Mouse (Mus musculus): ENCODE results near the gene Fat2. TPM values are rescaled to one million over a fixed set of nuclear protein-coding genes. Genes with fewer than 3 reads are reported as not detected.

The Fat2 gene
- total and polyA plus RNA-seq, 2 experiments from 2014 or later: 0.04 to 4.2 TPM

DNA sequence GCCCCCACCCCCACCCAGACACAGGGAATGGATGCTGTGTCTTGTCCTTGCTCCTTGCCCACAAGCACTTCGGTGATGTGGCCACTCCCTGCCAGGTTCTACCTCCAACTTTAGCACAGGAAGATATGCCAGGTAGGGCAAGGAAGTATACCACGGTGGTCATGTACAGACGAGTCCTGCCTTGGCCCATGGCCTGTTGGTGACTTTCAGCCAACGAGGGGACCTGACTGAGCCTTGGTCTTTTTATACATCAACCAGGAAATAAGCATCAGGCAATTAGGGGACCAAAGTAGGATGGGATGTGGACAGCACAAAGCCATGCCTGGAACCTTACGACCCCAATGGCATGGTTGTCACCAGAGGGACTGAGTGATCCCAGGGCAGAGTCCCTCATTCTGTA, 9.3 kb downstream of the Fat2 start:
- Histone ChIP-seq H3K27me3 (ENCODE audit: insufficient read depth, low read length) (no peaks in the 10 kb centered on the region), H3K4me2 (ENCODE audit: low read depth, low read length, poor library complexity, severe bottlenecking) (no peak overlapping the region), H3K27ac (ENCODE audit: low read depth, low read length) (no peak overlapping the region), H3K4me1 (ENCODE audit: insufficient read depth, low read length) (no peaks in the 10 kb centered on the region), H3K9ac (replicated peaks; ENCODE audit: low read length, poor library complexity, severe bottlenecking) (no peak overlapping the region), H3K36me3 (ENCODE audit: insufficient read depth, low read length) (no peaks in the 10 kb centered on the region), H3K9me3 (ENCODE audit: low read length) (no peaks in the 10 kb centered on the region), H3K4me3 (ENCODE audit: low read depth, low read length) (no peak overlapping the region)
- ATAC-seq (ENCODE audit: low FRiP score) (no peak), DNase-seq (ENCODE audit: low spot score) (no peak)
- no peak for TF ChIP-seq CTCF (IDR thresholded peaks at IDR 0.05)
- WGBS: 84% methylated on average over 5 of the region's 5 CpGs

DNA sequence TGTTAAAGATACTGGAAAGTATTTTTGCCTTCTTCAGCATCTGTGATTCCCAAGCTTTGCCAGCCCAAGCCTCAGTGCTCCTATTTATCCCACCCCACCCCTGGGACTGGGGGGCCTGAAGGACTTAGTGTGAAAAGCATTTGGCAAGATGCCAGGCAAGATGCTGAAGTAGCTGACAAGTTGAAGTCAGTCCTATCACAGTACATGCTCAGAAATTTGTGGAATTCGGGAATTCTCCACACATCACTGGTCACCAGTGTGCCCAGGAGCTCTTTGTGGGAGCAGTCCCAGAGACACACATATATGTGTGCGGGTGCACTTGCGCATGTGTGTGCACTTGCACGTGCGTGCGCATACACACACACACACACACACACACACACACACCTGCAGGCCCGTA, 10.2 kb downstream of the Fat2 start:
- Histone ChIP-seq H3K36me3 (ENCODE audit: insufficient read depth, low read length) (no peaks in the 10 kb centered on the region), H3K27ac (ENCODE audit: low read depth, low read length) (no peak overlapping the region), H3K4me1 (ENCODE audit: insufficient read depth, low read length) (no peaks in the 10 kb centered on the region), H3K9me3 (ENCODE audit: low read length) (no peaks in the 10 kb centered on the region), H3K9ac (replicated peaks; ENCODE audit: low read length, poor library complexity, severe bottlenecking) (no peak overlapping the region), H3K4me2 (ENCODE audit: low read depth, low read length, poor library complexity, severe bottlenecking) (no peak overlapping the region), H3K27me3 (ENCODE audit: insufficient read depth, low read length) (no peaks in the 10 kb centered on the region), H3K4me3 (ENCODE audit: low read depth, low read length) (no peak overlapping the region)
- no peak for TF ChIP-seq CTCF (IDR thresholded peaks at IDR 0.05)
- ATAC-seq (ENCODE audit: low FRiP score) (no peak), DNase-seq (ENCODE audit: low spot score) (peak; percentile 31)
- WGBS: 80% methylated on average over 7 of the region's 7 CpGs

DNA sequence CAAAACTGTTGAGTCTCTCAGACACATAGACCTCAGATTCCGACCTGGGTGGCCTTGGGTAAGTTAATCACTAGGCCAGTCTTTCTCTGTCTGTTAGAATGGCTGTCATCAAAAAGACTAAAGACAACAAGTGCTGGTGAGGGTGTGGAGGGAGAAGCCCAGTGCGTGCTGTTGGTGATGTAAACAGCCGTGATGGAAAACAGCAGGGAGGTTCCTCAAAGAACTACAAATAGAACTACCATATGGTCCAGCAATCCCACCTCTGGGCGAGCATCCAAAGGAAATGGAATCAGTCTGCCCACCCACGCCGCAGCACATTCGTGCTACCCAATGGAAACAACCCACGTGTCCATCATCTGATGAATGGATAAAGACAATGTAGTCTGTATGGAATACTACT, 12.5 kb downstream of the Fat2 start:
- Histone ChIP-seq H3K9me3 (ENCODE audit: low read length) (no peaks in the 10 kb centered on the region), H3K27me3 (ENCODE audit: insufficient read depth, low read length) (no peaks in the 10 kb centered on the region), H3K36me3 (ENCODE audit: insufficient read depth, low read length) (no peaks in the 10 kb centered on the region), H3K9ac (replicated peaks; ENCODE audit: low read length, poor library complexity, severe bottlenecking) (no peak overlapping the region), H3K4me2 (ENCODE audit: low read depth, low read length, poor library complexity, severe bottlenecking) (no peak overlapping the region), H3K27ac (ENCODE audit: low read depth, low read length) (no peak overlapping the region), H3K4me3 (ENCODE audit: low read depth, low read length) (no peak overlapping the region), H3K4me1 (ENCODE audit: insufficient read depth, low read length) (no peaks in the 10 kb centered on the region)
- DNase-seq (ENCODE audit: low spot score): peak; percentile 79
- 75% methylated on average over 8 of the region's 8 CpGs for WGBS
- TF ChIP-seq CTCF (IDR thresholded peaks at IDR 0.05): no peak
- no peak for ATAC-seq (ENCODE audit: low FRiP score)

DNA sequence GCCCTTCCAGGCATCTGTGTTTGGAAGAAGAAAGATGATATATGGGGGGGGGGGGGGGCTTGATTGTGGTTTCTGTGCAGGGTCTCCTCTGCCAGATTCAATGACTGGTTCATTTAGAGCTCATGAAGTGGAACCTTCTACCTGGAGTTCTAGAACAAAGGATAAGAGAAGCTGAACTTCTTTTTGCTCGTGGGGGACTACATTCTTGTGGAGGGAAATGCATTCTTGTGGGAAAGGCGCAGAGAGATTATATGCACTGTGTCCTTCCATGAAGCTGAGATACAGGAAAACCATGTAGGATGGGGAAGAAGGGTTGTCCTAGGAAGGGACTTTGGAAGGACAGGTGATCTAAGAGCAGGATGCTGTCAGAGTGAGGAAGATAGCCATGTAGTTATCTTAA, 15.4 kb downstream of the Fat2 start:
- H3K27ac ChIP-seq (ENCODE audit: low read depth, low read length): no peak overlapping the region
- H3K9ac ChIP-seq (replicated peaks; ENCODE audit: low read length, poor library complexity, severe bottlenecking): no peak overlapping the region
- no peak overlapping the region for H3K4me3 ChIP-seq (ENCODE audit: low read depth, low read length)
- H3K27me3 ChIP-seq (ENCODE audit: insufficient read depth, low read length): no peaks in the 10 kb centered on the region
- H3K4me1 ChIP-seq (ENCODE audit: insufficient read depth, low read length): no peaks in the 10 kb centered on the region
- DNase-seq (ENCODE audit: low spot score) (no peak), ATAC-seq (ENCODE audit: low FRiP score) (no peak)
- no peaks in the 10 kb centered on the region for H3K36me3 ChIP-seq (ENCODE audit: insufficient read depth, low read length)
- TF ChIP-seq CTCF (IDR thresholded peaks at IDR 0.05): no peak
- H3K9me3 ChIP-seq (ENCODE audit: low read length): no peaks in the 10 kb centered on the region
- WGBS: 75% methylated on average over 2 of the region's 2 CpGs
- H3K4me2 ChIP-seq (ENCODE audit: low read depth, low read length, poor library complexity, severe bottlenecking): no peak overlapping the region

DNA sequence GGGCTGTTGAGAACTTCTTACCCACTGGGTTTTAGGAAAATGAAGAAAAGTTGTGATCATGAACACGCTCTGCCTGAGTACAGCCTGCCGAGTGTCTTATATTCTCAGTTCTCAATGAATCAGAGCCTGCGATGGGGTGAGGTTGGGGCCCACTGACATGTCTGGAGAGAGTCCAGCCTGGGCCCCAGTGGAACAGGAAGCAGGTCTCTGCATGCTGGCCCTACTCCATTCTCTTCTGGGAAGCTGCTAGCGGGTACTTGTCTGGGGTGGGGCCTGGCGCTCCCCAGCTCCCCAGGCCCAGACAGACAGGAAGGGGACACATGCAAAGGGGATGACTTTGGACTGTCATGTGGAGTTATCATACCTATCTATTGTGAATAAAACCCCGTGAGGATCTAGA, 20.4 kb downstream of the Fat2 start:
- 81% methylated on average over 6 of the region's 6 CpGs for WGBS
- no peak for ATAC-seq (ENCODE audit: low FRiP score)

DNA sequence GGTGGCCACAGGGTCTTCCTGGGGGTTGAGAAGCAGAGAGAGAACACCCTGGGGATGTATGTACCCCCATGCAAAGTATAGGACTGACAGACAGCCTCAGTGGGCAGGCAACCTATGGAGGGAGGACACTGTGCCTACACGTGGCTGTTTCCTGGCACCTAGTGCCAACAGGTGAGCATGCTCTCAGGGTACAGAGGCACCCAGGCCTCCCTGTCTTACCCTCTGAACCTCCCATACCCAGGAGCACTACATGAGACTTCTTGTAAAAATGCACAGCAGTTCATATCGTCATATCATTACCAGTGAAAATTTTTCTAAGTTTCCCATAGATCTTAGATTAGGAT, 21.7 kb downstream of the Fat2 start:
- H3K36me3 ChIP-seq (ENCODE audit: insufficient read depth, low read length): no peaks in the 10 kb centered on the region
- H3K9ac ChIP-seq (replicated peaks; ENCODE audit: low read length, poor library complexity, severe bottlenecking): no peak overlapping the region
- H3K27ac ChIP-seq (ENCODE audit: low read depth, low read length): no peak overlapping the region
- WGBS: 53% methylated on average over 2 of the region's 2 CpGs
- H3K4me3 ChIP-seq (ENCODE audit: low read depth, low read length): no peak overlapping the region
- ATAC-seq (ENCODE audit: low FRiP score): no peak
- H3K27me3 ChIP-seq (ENCODE audit: insufficient read depth, low read length): 0 out of 2 replicates have a peak, but pooled peaks cover 3% of the 10 kb centered on the region
- H3K9me3 ChIP-seq (ENCODE audit: low read length): no peaks in the 10 kb centered on the region
- H3K4me1 ChIP-seq (ENCODE audit: insufficient read depth, low read length): no peaks in the 10 kb centered on the region
- no peak for DNase-seq (ENCODE audit: low spot score)
- no peak for TF ChIP-seq CTCF (IDR thresholded peaks at IDR 0.05)
- no peak overlapping the region for H3K4me2 ChIP-seq (ENCODE audit: low read depth, low read length, poor library complexity, severe bottlenecking)

More for the DNA sequence above, 20.4 kb downstream of the Fat2 start:
- H3K4me2 ChIP-seq (ENCODE audit: low read depth, low read length, poor library complexity, severe bottlenecking): no peak overlapping the region
- TF ChIP-seq CTCF (IDR thresholded peaks at IDR 0.05): no peak
- H3K27me3 ChIP-seq (ENCODE audit: insufficient read depth, low read length): 0 out of 2 replicates have a peak, but pooled peaks cover 3% of the 10 kb centered on the region
- no peak overlapping the region for H3K27ac ChIP-seq (ENCODE audit: low read depth, low read length)
- H3K9me3 ChIP-seq (ENCODE audit: low read length): no peaks in the 10 kb centered on the region
- H3K4me3 ChIP-seq (ENCODE audit: low read depth, low read length): no peak overlapping the region
- H3K9ac ChIP-seq (replicated peaks; ENCODE audit: low read length, poor library complexity, severe bottlenecking): no peak overlapping the region
- DNase-seq (ENCODE audit: low spot score): no peak
- no peaks in the 10 kb centered on the region for H3K36me3 ChIP-seq (ENCODE audit: insufficient read depth, low read length)
- no peaks in the 10 kb centered on the region for H3K4me1 ChIP-seq (ENCODE audit: insufficient read depth, low read length)
